Mouse (Mus musculus): Measurements from ENCODE around the gene Ptges.
"Not testable (repeated sequence)": the region's sequence is repeated elsewhere in the genome, so short reads cannot be mapped to it uniquely, and the experiment has no call there.

The Ptges gene

GRCm38 (mm10) chr2:30928893-30929482 is 675 bp downstream of the Ptges start:
- DNase-seq (ENCODE audit: low spot score in 2 of 2), result no peak

GRCm38 (mm10) chr2:30927844-30928628 is 1.6 kb downstream of the Ptges start:
- peak in 1 of 2 experiments; percentile 72 for DNase-seq (ENCODE audit: low spot score in 2 of 2)

GRCm38 (mm10) chr2:30927151-30927781 is 2.4 kb downstream of the Ptges start:
- no peak for DNase-seq (ENCODE audit: low spot score in 2 of 2)

GRCm38 (mm10) chr2:30926381-30926780 is 3.3 kb downstream of the Ptges start:
- DNase-seq (ENCODE audit: low spot score in 2 of 2), result no peak

GRCm38 (mm10) chr2:30925181-30925580 is 4.5 kb downstream of the Ptges start:
- no peak for DNase-seq (ENCODE audit: low spot score in 2 of 2)

GRCm38 (mm10) chr2:30923099-30923498 is 6.6 kb downstream of the Ptges start:
- DNase-seq (ENCODE audit: low spot score in 2 of 2), result no peak

- DNase-seq (ENCODE audit: low spot score in 2 of 2), result no peak
Observed at GRCm38 (mm10) chr2:30920216-30920615, 9.4 kb downstream of the Ptges start.

GRCm38 (mm10) chr2:30918780-30919329 is 10.8 kb downstream of the Ptges start:
- DNase-seq (ENCODE audit: low spot score in 2 of 2), result no peak

- DNase-seq (ENCODE audit: low spot score in 2 of 2), result no peak
Observed at GRCm38 (mm10) chr2:30918126-30918525, 11.5 kb downstream of the Ptges start.

GRCm38 (mm10) chr2:30917649-30918048 is 12.0 kb downstream of the Ptges start:
- no peak for DNase-seq (ENCODE audit: low spot score in 2 of 2)

- DNase-seq (ENCODE audit: low spot score in 2 of 2), result not testable (repeated sequence)
Observed at GRCm38 (mm10) chr2:30915933-30916332, 13.7 kb downstream of the Ptges start.

- DNase-seq (ENCODE audit: low spot score in 2 of 2), result no peak
Observed at GRCm38 (mm10) chr2:30915376-30915775, 14.3 kb downstream of the Ptges start.

- DNase-seq (ENCODE audit: low spot score in 2 of 2), result no peak
Observed at GRCm38 (mm10) chr2:30914836-30915235, 14.8 kb downstream of the Ptges start.

GRCm38 (mm10) chr2:30913022-30913421 is 16.6 kb downstream of the Ptges start:
- DNase-seq (ENCODE audit: low spot score in 2 of 2), result no peak

- no peak for DNase-seq (ENCODE audit: low spot score in 2 of 2)
Observed at GRCm38 (mm10) chr2:30912291-30912773, 17.3 kb downstream of the Ptges start.

GRCm38 (mm10) chr2:30906641-30907040 is 23.0 kb downstream of the Ptges start:
- no peak for DNase-seq (ENCODE audit: low spot score in 2 of 2)

GRCm38 (mm10) chr2:30905906-30906305 is 23.8 kb downstream of the Ptges start:
- DNase-seq (ENCODE audit: low spot score in 2 of 2), result no peak

GRCm38 (mm10) chr2:30904991-30905390 is 24.7 kb downstream of the Ptges start:
- no peak for DNase-seq (ENCODE audit: low spot score in 2 of 2)

GRCm38 (mm10) chr2:30904231-30904630 is 25.4 kb downstream of the Ptges start:
- DNase-seq (ENCODE audit: low spot score in 2 of 2), result no peak

- no peak for DNase-seq (ENCODE audit: low spot score in 2 of 2)
Observed at GRCm38 (mm10) chr2:30902726-30903722, 26.6 kb downstream of the Ptges start.

GRCm38 (mm10) chr2:30902256-30902655 is 27.4 kb downstream of the Ptges start:
- DNase-seq (ENCODE audit: low spot score in 2 of 2), result no peak

All from frontal cortex, postnatal 14 days (tissue).